Mouse (Mus musculus): ENCODE measurements around the gene Rabep1. TPM values are rescaled to one million over a fixed set of nuclear protein-coding genes. Genes with fewer than 3 reads are reported as not detected.
"Not testable (repeated sequence)": the region's sequence is repeated elsewhere in the genome, so short reads cannot be mapped to it uniquely, and the experiment has no call there.

Rabep1 gene
- polyA plus RNA-seq, 1 experiment from 2014 or later: 80.3 TPM

- H3K9ac ChIP-seq: no peak overlapping the region
- no peak overlapping the region for H3K27ac ChIP-seq (replicated peaks)
- no peaks in the 10 kb centered on the region for H3K36me3 ChIP-seq
- no peak for ATAC-seq (ENCODE audit: low read depth)
- H3K9me3 ChIP-seq: no peaks in the 10 kb centered on the region
- no peaks in the 10 kb centered on the region for H3K4me1 ChIP-seq (replicated peaks)
- no peak overlapping the region for H3K4me2 ChIP-seq
- H3K4me3 ChIP-seq: no peak overlapping the region
- WGBS: 92% methylated on average over 3 of the region's 3 CpGs
- no peaks in the 10 kb centered on the region for H3K27me3 ChIP-seq
Observed at GRCm38 (mm10) chr11:70837031-70837430, 7.5 kb upstream of the Rabep1 start.

- Histone ChIP-seq H3K36me3 (no peaks in the 10 kb centered on the region), H3K27ac (replicated peaks) (no peak overlapping the region), H3K4me2 (no peak overlapping the region), H3K4me3 (no peak overlapping the region), H3K9me3 (no peaks in the 10 kb centered on the region), H3K9ac (no peak overlapping the region), H3K4me1 (replicated peaks) (no peaks in the 10 kb centered on the region), H3K27me3 (no peaks in the 10 kb centered on the region)
- 60% methylated on average over 2 of the region's 2 CpGs for WGBS
- no peak for ATAC-seq (ENCODE audit: low read depth)
Observed at GRCm38 (mm10) chr11:70838610-70839009, 6.0 kb upstream of the Rabep1 start.

- H3K9me3 ChIP-seq: no peaks in the 10 kb centered on the region
- WGBS: 31% methylated on average over 4 of the region's 4 CpGs
Observed at GRCm38 (mm10) chr11:70842983-70843382, 1.6 kb upstream of the Rabep1 start.

GRCm38 (mm10) chr11:70843701-70844551, 652 bp upstream of the Rabep1 start:
- 19% methylated on average over 12 of the region's 12 CpGs for WGBS
- Histone ChIP-seq H3K27ac (replicated peaks) (no peak overlapping the region; the same call in 1 of the 2 replicates), H3K36me3 (no peaks in the 10 kb centered on the region), H3K4me1 (replicated peaks) (peaks cover 22% of the 10 kb centered on the region), H3K9ac (peak overlapping the region; percentile 94), H3K27me3 (no peaks in the 10 kb centered on the region), H3K4me3 (peak overlapping the region; percentile 93), H3K9me3 (no peaks in the 10 kb centered on the region), H3K4me2 (peak overlapping the region; percentile 89)
- peak; percentile 34 for ATAC-seq (ENCODE audit: low read depth)

More at GRCm38 (mm10) chr11:70842983-70843382, 1.6 kb upstream of the Rabep1 start:
- no peak overlapping the region for H3K4me2 ChIP-seq
- H3K4me1 ChIP-seq (replicated peaks): peaks cover 22% of the 10 kb centered on the region
- no peak for ATAC-seq (ENCODE audit: low read depth)
- H3K36me3 ChIP-seq: no peaks in the 10 kb centered on the region
- H3K27ac ChIP-seq (replicated peaks): no peak overlapping the region
- H3K9ac ChIP-seq: no peak overlapping the region
- H3K4me3 ChIP-seq: no peak overlapping the region
- no peaks in the 10 kb centered on the region for H3K27me3 ChIP-seq

- 7% methylated on average over 19 of the region's 19 CpGs for WGBS
- peak; percentile 4; the same call in 1 of the 2 replicates for ATAC-seq (ENCODE audit: low read depth)
- H3K9ac ChIP-seq: peak overlapping the region; percentile 94
- H3K9me3 ChIP-seq: no peaks in the 10 kb centered on the region
- H3K27ac ChIP-seq (replicated peaks): peak overlapping the region; percentile 90
- H3K36me3 ChIP-seq: no peaks in the 10 kb centered on the region
- H3K4me3 ChIP-seq: peak overlapping the region; percentile 93
- peak overlapping the region; percentile 89 for H3K4me2 ChIP-seq
- H3K27me3 ChIP-seq: no peaks in the 10 kb centered on the region
- peaks cover 22% of the 10 kb centered on the region for H3K4me1 ChIP-seq (replicated peaks)
Observed at GRCm38 (mm10) chr11:70845457-70845978, 940 bp downstream of the Rabep1 start.

GRCm38 (mm10) chr11:70846029-70846428, 1.5 kb downstream of the Rabep1 start:
- no peak for ATAC-seq (ENCODE audit: low read depth)
- Histone ChIP-seq H3K27me3 (no peaks in the 10 kb centered on the region), H3K36me3 (no peaks in the 10 kb centered on the region), H3K9me3 (no peaks in the 10 kb centered on the region), H3K27ac (replicated peaks) (no peak overlapping the region), H3K4me3 (peak overlapping the region; percentile 93), H3K4me2 (peak overlapping the region; percentile 89), H3K4me1 (replicated peaks) (peaks cover 22% of the 10 kb centered on the region), H3K9ac (peak overlapping the region; percentile 94; the same call in 1 of the 2 replicates)
- WGBS: 60% methylated on average over 2 of the region's 2 CpGs

- H3K27ac ChIP-seq (replicated peaks): no peak overlapping the region
- H3K9ac ChIP-seq: no peak overlapping the region
- no peak for ATAC-seq (ENCODE audit: low read depth)
- no peaks in the 10 kb centered on the region for H3K27me3 ChIP-seq
- no peaks in the 10 kb centered on the region for H3K4me1 ChIP-seq (replicated peaks)
- 76% methylated on average over 1 of the region's 1 CpGs for WGBS
- no peaks in the 10 kb centered on the region for H3K9me3 ChIP-seq
- H3K36me3 ChIP-seq: no peaks in the 10 kb centered on the region
- H3K4me3 ChIP-seq: no peak overlapping the region
- no peak overlapping the region for H3K4me2 ChIP-seq
Observed at GRCm38 (mm10) chr11:70860371-70860770, 15.8 kb downstream of the Rabep1 start.

- H3K9me3 ChIP-seq; H3K4me2 ChIP-seq; H3K36me3 ChIP-seq; H3K4me3 ChIP-seq; ATAC-seq (ENCODE audit: low read depth); H3K27ac ChIP-seq (replicated peaks); H3K9ac ChIP-seq; H3K27me3 ChIP-seq; H3K4me1 ChIP-seq (replicated peaks): not testable (repeated sequence)
- WGBS: 87% methylated on average over 2 of the region's 2 CpGs
Observed at GRCm38 (mm10) chr11:70863204-70863603, 18.6 kb downstream of the Rabep1 start.

- 87% methylated on average over 2 of the region's 2 CpGs for WGBS
- no peak overlapping the region for H3K4me2 ChIP-seq
- H3K4me3 ChIP-seq: no peak overlapping the region
- no peak overlapping the region for H3K9ac ChIP-seq
- no peak for ATAC-seq (ENCODE audit: low read depth)
- no peaks in the 10 kb centered on the region for H3K36me3 ChIP-seq
- no peak overlapping the region for H3K27ac ChIP-seq (replicated peaks)
- no peaks in the 10 kb centered on the region for H3K9me3 ChIP-seq
- no peaks in the 10 kb centered on the region for H3K4me1 ChIP-seq (replicated peaks)
- H3K27me3 ChIP-seq: no peaks in the 10 kb centered on the region
Observed at GRCm38 (mm10) chr11:70865223-70865622, 20.6 kb downstream of the Rabep1 start.

- H3K4me2 ChIP-seq: no peak overlapping the region
- no peaks in the 10 kb centered on the region for H3K36me3 ChIP-seq
- H3K4me1 ChIP-seq (replicated peaks): peaks cover 14% of the 10 kb centered on the region
- no peak overlapping the region for H3K4me3 ChIP-seq
- no peak overlapping the region for H3K27ac ChIP-seq (replicated peaks)
- ATAC-seq (ENCODE audit: low read depth): no peak
- H3K27me3 ChIP-seq: no peaks in the 10 kb centered on the region
- H3K9ac ChIP-seq: no peak overlapping the region
- WGBS: 88% methylated on average over 3 of the region's 3 CpGs
- no peaks in the 10 kb centered on the region for H3K9me3 ChIP-seq
Observed at GRCm38 (mm10) chr11:70869263-70869662, 24.7 kb downstream of the Rabep1 start.

GRCm38 (mm10) chr11:70869811-70870210, 25.2 kb downstream of the Rabep1 start:
- Histone ChIP-seq H3K36me3 (no peaks in the 10 kb centered on the region), H3K4me2 (no peak overlapping the region), H3K4me3 (no peak overlapping the region), H3K27ac (replicated peaks) (no peak overlapping the region), H3K9ac (no peak overlapping the region), H3K27me3 (no peaks in the 10 kb centered on the region), H3K4me1 (replicated peaks) (peaks cover 14% of the 10 kb centered on the region), H3K9me3 (no peaks in the 10 kb centered on the region)
- 95% methylated on average over 2 of the region's 2 CpGs for WGBS
- no peak for ATAC-seq (ENCODE audit: low read depth)

GRCm38 (mm10) chr11:70870407-70870806, 25.8 kb downstream of the Rabep1 start:
- no peak overlapping the region for H3K4me3 ChIP-seq
- no peak overlapping the region for H3K27ac ChIP-seq (replicated peaks)
- H3K4me2 ChIP-seq: no peak overlapping the region
- no peaks in the 10 kb centered on the region for H3K9me3 ChIP-seq
- H3K27me3 ChIP-seq: no peaks in the 10 kb centered on the region
- H3K4me1 ChIP-seq (replicated peaks): peaks cover 14% of the 10 kb centered on the region
- H3K36me3 ChIP-seq: no peaks in the 10 kb centered on the region
- no peak for ATAC-seq (ENCODE audit: low read depth)
- no peak overlapping the region for H3K9ac ChIP-seq
- 82% methylated on average over 1 of the region's 1 CpGs for WGBS

Data from neural tube, embryonic 13.5 days (tissue).